Mouse (Mus musculus) embryonic facial prominence, embryonic 12.5 days (tissue): ENCODE measurements around the gene Actr1b. TPM values are rescaled to one million over a fixed set of nuclear protein-coding genes. Genes with fewer than 3 reads are reported as not detected.

Experiments
- ATAC-seq: fragments of 200-750 bp; cut with Nextera tagmentation; 2 replicates; pipeline ENCODE4 v1.8.0; 2017; ENCODE audit not compliant: insufficient number of reproducible peaks, insufficient read depth, low FRiP score, low TSS enrichment
- H3K27ac ChIP-seq: fragments of 300-500 bp; sonication (generic); 2 replicates; pipeline ENCODE4 v1.5.1; 2016; ENCODE audit warnings: mild to moderate bottlenecking
- H3K27me3 ChIP-seq: fragments of 300-500 bp; sonication (generic); 2 replicates; pipeline ENCODE4 v1.6.1; 2016; ENCODE audit warnings: mild to moderate bottlenecking, moderate library complexity
- H3K36me3 ChIP-seq: fragments of 300-500 bp; sonication (generic); 2 replicates; pipeline ENCODE4 v1.6.1; 2016; ENCODE audit warnings: mild to moderate bottlenecking
- H3K4me1 ChIP-seq: fragments of 300-500 bp; sonication (generic); 2 replicates; pipeline ENCODE4 v1.6.1; 2016
- H3K4me2 ChIP-seq: fragments of 300-500 bp; sonication (generic); replicated peaks from 2 replicates; pipeline ENCODE4 v1.6.1; 2016; ENCODE audit warnings: mild to moderate bottlenecking, moderate library complexity
- H3K4me3 ChIP-seq: fragments of 300-500 bp; sonication (generic); 2 replicates; pipeline ENCODE4 v1.5.1; 2016; ENCODE audit warnings: mild to moderate bottlenecking
- H3K9ac ChIP-seq: fragments of 300-500 bp; sonication (generic); 2 replicates; pipeline ENCODE4 v1.6.1; 2016; ENCODE audit warnings: mild to moderate bottlenecking, moderate library complexity
- H3K9me3 ChIP-seq: fragments of 300-500 bp; sonication (generic); 2 replicates; pipeline ENCODE4 v1.6.1; 2016; ENCODE audit warnings: mild to moderate bottlenecking, moderate library complexity
- WGBS: fragments of 180-500 bp; shearing (Covaris S2); methylation state at CpG from one replicate; pipeline ENCODE4 v1.1.7; 2016; 5-methylcytosine and 5-hydroxymethylcytosine counted together
- polyA plus RNA-seq: library from polyadenylated mRNA; unstranded; fragments of >200 nt; fragmentation: Nextera tagmentation; extraction: Ambion mirVana; gene quantifications from 2 replicates; pipeline ENCODE4 v1.2.1, GENCODE M21; 2016

The Actr1b gene
- 110 and 117 TPM in 2 replicates for polyA plus RNA-seq

DNA sequence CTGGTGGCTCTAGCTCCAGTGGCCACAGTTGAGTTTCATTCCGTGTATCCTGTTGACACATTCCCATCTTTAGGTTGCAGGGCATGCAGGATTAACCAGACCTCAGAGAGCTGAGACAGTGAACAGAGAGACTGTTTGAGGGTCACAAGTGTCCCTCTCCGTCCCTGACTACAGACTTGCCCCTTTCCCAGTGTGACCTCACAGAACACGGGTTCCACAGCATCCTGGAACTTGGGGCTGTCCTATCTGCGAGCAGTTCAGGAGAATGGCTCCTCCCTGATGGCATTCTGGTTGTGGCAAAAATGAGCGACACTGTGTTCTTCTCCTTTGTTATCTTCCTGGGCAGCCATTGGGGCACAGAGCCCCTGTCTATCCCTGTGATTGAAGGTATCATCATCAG is at the start of gene Actr1b:
Gene Actr1b, minus strand, starts transcription at position 112 of the 400 bp plus-strand sequence.
- H3K27me3 ChIP-seq: no peaks in the 10 kb centered on the region
- H3K4me3 ChIP-seq: no peak within 1 kb of the TSS
- WGBS: 75% methylated on average over 5 of the region's 5 CpGs
- H3K36me3 ChIP-seq: no peaks in the 10 kb centered on the region
- no peaks in the 10 kb centered on the region for H3K9me3 ChIP-seq
- H3K9ac ChIP-seq: no peak within 1 kb of the TSS
- no peak within 1 kb of the TSS for H3K4me2 ChIP-seq
- H3K4me1 ChIP-seq: no peaks in the 10 kb centered on the region
- ATAC-seq: no peak
- H3K27ac ChIP-seq: no peak within 1 kb of the TSS

DNA sequence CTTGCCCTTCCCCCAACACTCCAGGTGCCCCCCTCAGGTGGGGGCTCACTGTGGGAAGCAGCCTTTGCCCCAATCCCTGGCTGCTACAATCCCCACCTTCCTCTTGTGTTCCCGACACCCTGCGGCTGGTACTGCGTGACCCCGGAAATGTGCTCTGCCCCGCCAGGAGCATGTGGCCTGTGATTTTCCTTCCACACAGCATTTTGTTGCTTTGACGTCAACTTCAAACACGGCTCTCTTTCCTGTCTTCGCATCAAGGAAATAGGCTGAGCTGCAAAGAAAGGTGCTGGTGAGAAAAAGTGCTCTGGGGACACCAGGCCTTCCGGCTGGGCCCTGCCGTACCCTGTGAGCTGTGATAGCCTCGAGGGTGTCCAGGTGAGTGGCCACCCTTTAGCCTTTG is 47.3 kb upstream of the Actr1b start, which contains the start of gene Zap70:
Gene Zap70, plus strand, starts transcription at position 231 of the 400 bp plus-strand sequence.
- no peaks in the 10 kb centered on the region for H3K9me3 ChIP-seq
- ATAC-seq: no peak
- H3K27me3 ChIP-seq: no peaks in the 10 kb centered on the region
- no peak within 1 kb of the TSS for H3K9ac ChIP-seq
- no peak within 1 kb of the TSS for H3K27ac ChIP-seq
- H3K4me1 ChIP-seq: peaks cover 3% of the 10 kb centered on the region; the same call in 1 of the 2 replicates
- no peak within 1 kb of the TSS for H3K4me2 ChIP-seq
- 81% methylated on average over 11 of the region's 11 CpGs for WGBS
- H3K4me3 ChIP-seq: no peak within 1 kb of the TSS
- no peaks in the 10 kb centered on the region for H3K36me3 ChIP-seq

DNA sequence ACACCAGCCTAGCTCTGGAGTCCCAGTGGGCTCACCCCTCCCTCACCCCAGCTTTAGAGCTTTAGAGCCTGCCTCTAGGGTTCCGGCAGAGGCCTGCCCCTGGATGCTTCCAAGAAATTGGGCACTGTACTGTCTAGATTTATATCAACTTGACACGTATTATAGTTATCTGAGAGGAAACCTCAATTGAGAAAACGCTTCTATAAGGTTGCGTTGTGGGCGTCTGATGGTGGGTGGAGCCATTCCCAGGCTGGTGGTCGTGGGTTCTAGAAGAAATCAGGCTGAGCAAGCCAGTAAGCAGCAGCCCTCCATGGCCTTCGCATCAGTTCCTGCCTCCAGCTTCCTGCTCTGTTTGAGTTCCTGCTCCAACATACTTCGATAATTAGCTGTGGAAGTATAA is 46.8 kb upstream of the Actr1b start:
- no peaks in the 10 kb centered on the region for H3K9me3 ChIP-seq
- H3K4me1 ChIP-seq: no peaks in the 10 kb centered on the region
- no peak overlapping the region for H3K4me2 ChIP-seq
- whole genome bisulfite sequencing: 82% methylated on average over 8 of the region's 8 CpGs
- H3K4me3 ChIP-seq: no peak overlapping the region
- H3K36me3 ChIP-seq: no peaks in the 10 kb centered on the region
- ATAC-seq: no peak
- H3K9ac ChIP-seq: no peak overlapping the region
- no peak overlapping the region for H3K27ac ChIP-seq
- no peaks in the 10 kb centered on the region for H3K27me3 ChIP-seq

DNA sequence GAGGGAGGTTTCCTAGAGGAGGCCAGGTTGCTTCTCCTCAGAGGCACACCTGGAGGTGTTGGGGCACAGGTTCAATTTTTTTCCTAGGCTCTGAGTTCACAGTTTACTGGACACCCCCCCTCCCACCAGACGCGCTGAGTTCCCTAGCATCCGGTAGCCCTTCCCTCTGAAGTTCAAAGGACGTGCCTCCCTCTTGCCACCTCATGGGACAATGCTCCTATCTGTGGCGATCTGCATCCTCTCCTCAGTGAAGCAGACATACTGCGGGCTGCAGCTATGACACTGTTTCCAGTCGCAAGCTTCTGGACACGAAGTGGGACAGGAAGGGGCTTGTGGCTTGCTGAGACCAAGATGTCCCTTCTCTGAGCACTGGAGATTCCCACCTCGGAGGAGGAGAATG is 46.2 kb upstream of the Actr1b start:
- no peaks in the 10 kb centered on the region for H3K9me3 ChIP-seq
- no peak overlapping the region for H3K27ac ChIP-seq
- whole genome bisulfite sequencing: 81% methylated on average over 9 of the region's 9 CpGs
- H3K27me3 ChIP-seq: no peaks in the 10 kb centered on the region
- no peaks in the 10 kb centered on the region for H3K36me3 ChIP-seq
- no peak for ATAC-seq
- no peak overlapping the region for H3K4me3 ChIP-seq
- no peak overlapping the region for H3K9ac ChIP-seq
- H3K4me1 ChIP-seq: no peaks in the 10 kb centered on the region
- H3K4me2 ChIP-seq: no peak overlapping the region

DNA sequence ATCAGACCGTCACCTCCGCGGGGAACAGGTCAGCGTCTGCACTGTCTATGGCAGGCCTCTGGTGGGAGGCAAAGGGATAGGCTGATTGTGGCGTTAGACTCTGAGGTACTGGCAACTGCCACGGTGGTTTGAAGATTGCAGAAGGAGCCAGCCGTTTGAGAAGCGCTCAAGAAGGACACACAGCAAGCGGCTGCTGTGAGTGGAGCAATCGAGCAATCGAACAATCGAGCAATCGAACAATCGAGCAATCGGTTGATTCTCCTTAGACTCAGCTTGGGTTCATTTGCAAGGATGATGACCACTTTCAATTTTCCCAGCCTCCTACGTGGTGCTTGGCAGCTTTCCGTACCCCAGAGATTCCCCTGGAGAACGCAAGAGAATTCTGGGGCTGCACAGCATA is 44.9 kb upstream of the Actr1b start:
- Histone ChIP-seq H3K9me3 (no peaks in the 10 kb centered on the region), H3K36me3 (no peaks in the 10 kb centered on the region), H3K9ac (no peak overlapping the region), H3K27me3 (no peaks in the 10 kb centered on the region), H3K27ac (no peak overlapping the region), H3K4me3 (no peak overlapping the region), H3K4me2 (no peak overlapping the region), H3K4me1 (no peaks in the 10 kb centered on the region)
- ATAC-seq: no peak
- 88% methylated on average over 18 of the region's 18 CpGs for WGBS

DNA sequence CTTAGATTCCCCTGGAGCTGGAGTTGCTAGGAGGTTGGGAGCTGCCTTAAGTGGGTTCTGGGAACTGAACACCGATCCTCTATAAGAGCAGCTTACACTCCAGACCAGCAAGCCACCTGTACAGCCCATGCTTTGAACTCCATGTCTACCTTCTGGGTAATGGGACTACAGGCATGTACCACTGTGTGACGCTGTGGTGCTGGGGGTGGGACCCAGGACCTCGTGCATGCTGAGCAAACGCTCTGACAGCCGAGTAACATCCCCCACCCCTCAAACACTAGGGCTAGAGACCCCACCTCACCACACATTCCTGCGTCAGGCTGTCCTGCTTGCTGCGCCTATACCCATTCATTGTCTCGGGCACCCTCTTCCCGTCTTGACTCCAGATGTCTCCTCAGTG is 44.3 kb upstream of the Actr1b start:
- H3K4me1 ChIP-seq: no peaks in the 10 kb centered on the region
- WGBS: 83% methylated on average over 9 of the region's 9 CpGs
- H3K4me2 ChIP-seq: no peak overlapping the region
- no peaks in the 10 kb centered on the region for H3K27me3 ChIP-seq
- no peak overlapping the region for H3K27ac ChIP-seq
- no peaks in the 10 kb centered on the region for H3K36me3 ChIP-seq
- H3K4me3 ChIP-seq: no peak overlapping the region
- no peak for ATAC-seq
- H3K9ac ChIP-seq: no peak overlapping the region
- H3K9me3 ChIP-seq: no peaks in the 10 kb centered on the region

DNA sequence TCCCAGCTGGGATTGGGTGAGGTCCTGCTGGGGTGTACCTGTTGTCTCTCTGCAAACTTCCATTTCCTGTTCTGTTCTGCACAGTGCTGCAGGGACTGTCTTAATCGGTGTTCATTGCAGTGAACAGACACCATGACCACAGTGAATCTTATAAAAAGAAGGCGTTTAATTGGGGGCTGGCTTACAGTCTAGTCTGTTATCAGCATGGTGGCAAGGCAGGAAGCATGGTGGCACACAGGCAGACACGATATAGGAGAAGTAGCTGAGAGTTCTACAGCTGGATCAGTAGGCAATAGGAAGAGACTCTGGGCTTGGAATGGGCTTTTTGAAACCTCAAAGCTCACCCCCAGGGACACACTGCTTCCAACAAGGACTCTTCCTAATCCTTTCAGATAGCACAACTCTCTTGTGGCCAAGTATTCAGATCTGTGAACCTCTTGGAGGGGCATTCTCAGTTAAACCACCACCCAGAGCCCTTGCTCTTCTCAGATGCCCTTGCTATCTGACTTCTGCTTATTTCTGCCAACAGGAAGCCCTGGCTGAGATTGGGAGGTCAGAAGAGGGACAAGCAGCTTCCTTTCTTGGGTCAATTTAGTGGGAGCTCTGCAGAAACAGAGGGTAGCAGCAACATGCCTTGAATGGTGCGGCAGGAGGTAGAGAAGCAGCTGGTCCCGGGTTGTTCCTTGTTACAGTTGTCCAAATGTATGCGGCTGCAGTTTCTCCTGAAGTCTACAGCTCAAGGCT is 39.9 kb upstream of the Actr1b start:
- no peak overlapping the region for H3K9ac ChIP-seq
- no peaks in the 10 kb centered on the region for H3K36me3 ChIP-seq
- H3K9me3 ChIP-seq: no peaks in the 10 kb centered on the region
- no peak overlapping the region for H3K4me3 ChIP-seq
- no peaks in the 10 kb centered on the region for H3K27me3 ChIP-seq
- WGBS: 80% methylated on average over 6 of the region's 6 CpGs
- no peaks in the 10 kb centered on the region for H3K4me1 ChIP-seq
- no peak for ATAC-seq
- H3K27ac ChIP-seq: no peak overlapping the region
- H3K4me2 ChIP-seq: no peak overlapping the region

DNA sequence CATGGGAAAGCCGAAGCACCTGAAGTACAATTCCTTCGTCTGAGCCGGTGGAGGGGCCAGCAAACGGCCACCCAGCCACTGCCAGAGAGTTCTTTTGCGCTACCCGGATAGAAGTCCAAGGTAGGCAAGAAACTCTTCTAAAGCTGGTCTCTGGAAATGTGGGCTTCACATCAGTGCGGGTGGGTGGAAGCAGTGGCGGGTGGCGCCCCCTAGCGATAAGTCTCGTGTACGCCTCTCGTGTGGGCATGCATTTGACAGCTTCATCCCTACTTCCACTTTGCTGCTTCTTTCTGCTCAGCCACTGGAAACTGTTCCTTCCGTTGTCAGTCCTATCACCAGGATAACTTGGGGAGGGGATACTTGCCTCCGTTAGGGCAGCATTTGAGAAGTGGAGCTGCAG is 32.2 kb upstream of the Actr1b start:
- Histone ChIP-seq H3K4me3 (no peak overlapping the region), H3K9me3 (no peaks in the 10 kb centered on the region), H3K9ac (no peak overlapping the region), H3K27me3 (0 out of 2 replicates have a peak, but pooled peaks cover 4% of the 10 kb centered on the region), H3K4me1 (no peaks in the 10 kb centered on the region), H3K27ac (no peak overlapping the region), H3K36me3 (no peaks in the 10 kb centered on the region), H3K4me2 (no peak overlapping the region)
- ATAC-seq: no peak
- 41% methylated on average over 15 of the region's 15 CpGs for WGBS

DNA sequence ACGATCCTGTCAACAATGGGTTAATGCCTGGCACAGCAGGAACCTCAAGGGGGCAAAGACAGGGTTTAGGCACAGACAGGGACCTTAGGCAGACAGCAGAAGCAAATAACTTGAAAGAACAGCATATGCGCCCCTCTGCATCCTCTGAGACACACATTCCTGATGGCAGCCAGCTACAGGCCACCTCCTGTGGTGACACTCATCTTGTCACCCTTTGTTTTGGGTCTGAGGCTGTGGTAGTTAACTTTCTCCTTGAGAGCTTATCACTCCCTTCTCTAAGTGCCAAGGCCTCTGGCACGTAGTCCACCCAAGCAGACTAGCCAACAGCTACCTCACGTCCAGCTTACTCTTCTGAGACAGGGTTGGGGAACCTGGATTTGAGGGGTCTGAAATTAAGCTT is 31.4 kb upstream of the Actr1b start:
- H3K27me3 ChIP-seq: 0 out of 2 replicates have a peak, but pooled peaks cover 4% of the 10 kb centered on the region

DNA sequence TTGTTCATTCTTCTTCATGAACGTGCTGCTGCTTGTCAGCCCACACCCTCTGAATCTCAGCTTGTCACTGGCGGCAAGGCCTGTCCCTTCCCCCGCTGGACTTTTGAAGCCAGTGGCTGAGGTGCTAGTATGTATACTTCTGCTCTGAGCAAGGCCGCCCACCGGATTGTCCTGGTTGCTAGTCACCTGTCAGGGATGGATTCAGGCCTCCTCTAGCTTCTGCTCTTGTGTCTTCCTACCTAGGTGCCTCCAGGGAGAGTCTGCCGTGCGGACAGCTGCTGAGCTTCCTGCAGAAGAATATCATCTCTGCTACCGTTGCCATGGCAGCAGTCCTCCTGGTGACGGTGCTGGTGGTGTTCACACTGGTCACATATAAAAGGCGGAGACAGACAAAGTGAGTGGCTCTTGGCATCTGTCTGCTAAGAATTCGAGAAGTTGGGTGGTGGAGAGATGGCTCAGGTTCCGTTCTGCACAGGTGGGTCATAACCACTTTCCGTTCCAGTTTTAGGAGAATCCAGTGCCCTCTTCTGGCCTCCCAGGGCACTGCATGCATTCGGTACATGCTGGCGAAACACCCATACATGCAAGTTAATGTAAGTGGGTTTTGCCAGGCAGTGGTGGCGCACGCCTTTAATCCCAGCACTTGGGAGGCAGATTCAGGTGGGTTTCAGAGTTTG is 30.2 kb upstream of the Actr1b start:
- peak overlapping the region; percentile 42 for H3K4me2 ChIP-seq
- 24% methylated on average over 17 of the region's 17 CpGs for WGBS
- peaks cover 4% of the 10 kb centered on the region; the same call in 1 of the 2 replicates for H3K27me3 ChIP-seq
- H3K4me3 ChIP-seq: 0 out of 2 replicates have a peak overlapping the region, but pooled peaks have one; percentile 12
- H3K27ac ChIP-seq: no peak overlapping the region
- H3K4me1 ChIP-seq: no peaks in the 10 kb centered on the region
- H3K9ac ChIP-seq: no peak overlapping the region
- H3K36me3 ChIP-seq: no peaks in the 10 kb centered on the region
- ATAC-seq: peak; percentile 55; the same call in 1 of the 2 replicates
- H3K9me3 ChIP-seq: no peaks in the 10 kb centered on the region

More for the DNA sequence above, 31.4 kb upstream of the Actr1b start:
- Histone ChIP-seq H3K4me2 (no peak overlapping the region), H3K4me1 (no peaks in the 10 kb centered on the region), H3K27ac (no peak overlapping the region), H3K9ac (no peak overlapping the region), H3K4me3 (no peak overlapping the region), H3K9me3 (no peaks in the 10 kb centered on the region), H3K36me3 (no peaks in the 10 kb centered on the region)
- 48% methylated on average over 4 of the region's 4 CpGs for WGBS
- ATAC-seq: no peak

DNA sequence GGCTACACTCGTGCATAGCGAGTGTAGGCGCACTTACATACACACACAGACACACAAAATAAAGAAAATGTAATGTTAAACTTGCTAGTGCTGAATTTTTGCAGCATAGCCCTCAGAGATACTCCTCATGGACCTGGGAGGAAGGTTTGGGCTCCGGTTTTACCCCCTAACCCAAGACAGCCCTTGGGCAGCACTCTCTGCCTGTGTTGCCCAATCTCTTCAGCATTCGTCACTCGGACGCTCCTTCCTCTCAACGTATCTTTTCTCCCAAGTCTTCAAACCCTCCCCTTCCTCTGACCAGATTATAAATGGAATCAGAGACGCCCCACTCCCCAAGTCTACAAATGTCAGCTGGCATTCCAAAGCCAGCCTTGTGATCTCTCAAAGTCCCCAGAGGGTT is 28.8 kb upstream of the Actr1b start:
- Histone ChIP-seq H3K27ac (no peak overlapping the region), H3K4me2 (no peak overlapping the region), H3K4me3 (no peak overlapping the region), H3K9ac (no peak overlapping the region), H3K9me3 (no peaks in the 10 kb centered on the region), H3K4me1 (no peaks in the 10 kb centered on the region), H3K27me3 (peaks cover 4% of the 10 kb centered on the region; the same call in 1 of the 2 replicates), H3K36me3 (no peaks in the 10 kb centered on the region)
- no peak for ATAC-seq
- WGBS: 80% methylated on average over 9 of the region's 9 CpGs

DNA sequence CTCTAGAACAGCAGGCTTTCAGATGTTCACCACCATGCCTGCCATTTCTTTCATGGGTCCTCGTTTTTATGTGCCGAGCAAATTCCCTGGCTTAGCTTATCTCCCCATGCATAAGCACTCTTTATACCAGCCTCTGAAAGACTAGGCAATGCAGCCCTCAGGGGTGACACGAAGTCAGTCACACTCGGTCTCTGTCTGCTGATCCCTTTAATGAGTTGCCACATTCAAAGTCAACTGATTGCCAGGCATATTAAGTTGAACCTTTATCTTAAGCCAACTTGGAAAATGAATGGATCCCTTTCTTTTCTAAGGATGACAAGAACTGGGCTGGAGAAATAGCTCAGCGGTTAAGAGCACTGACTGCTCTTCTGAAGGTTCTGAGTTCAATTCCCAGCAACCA is 25.0 kb upstream of the Actr1b start:
- no peaks in the 10 kb centered on the region for H3K4me1 ChIP-seq
- no peaks in the 10 kb centered on the region for H3K9me3 ChIP-seq
- no peak overlapping the region for H3K27ac ChIP-seq
- no peaks in the 10 kb centered on the region for H3K36me3 ChIP-seq
- peaks cover 4% of the 10 kb centered on the region; the same call in 1 of the 2 replicates for H3K27me3 ChIP-seq
- H3K4me3 ChIP-seq: no peak overlapping the region
- H3K9ac ChIP-seq: no peak overlapping the region
- H3K4me2 ChIP-seq: no peak overlapping the region
- ATAC-seq: no peak
- WGBS: 79% methylated on average over 5 of the region's 5 CpGs
